Mouse (Mus musculus): ENCODE measurements around the gene Efcab2.

The Efcab2 gene

GRCm38 (mm10) chr1:178485868-178486220, 80.0 kb downstream of the Efcab2 start:
- DNase-seq = no peak

- no peak for DNase-seq
Observed at GRCm38 (mm10) chr1:178486828-178487227, 80.9 kb downstream of the Efcab2 start.

GRCm38 (mm10) chr1:178489127-178489526, 83.2 kb downstream of the Efcab2 start:
- DNase-seq = no peak

- no peak for DNase-seq
Observed at GRCm38 (mm10) chr1:178491733-178492132, 85.8 kb downstream of the Efcab2 start.

- DNase-seq = no peak
Observed at GRCm38 (mm10) chr1:178492493-178492892, 86.6 kb downstream of the Efcab2 start.

GRCm38 (mm10) chr1:178496186-178496585, 90.3 kb downstream of the Efcab2 start:
- no peak for DNase-seq

GRCm38 (mm10) chr1:178496841-178497240, 91.0 kb downstream of the Efcab2 start:
- peak; percentile 16 for DNase-seq

GRCm38 (mm10) chr1:178506938-178507337, 101.1 kb downstream of the Efcab2 start:
- no peak for DNase-seq

GRCm38 (mm10) chr1:178512323-178513031, 106.6 kb downstream of the Efcab2 start:
- no peak for DNase-seq

GRCm38 (mm10) chr1:178513954-178514353, 108.1 kb downstream of the Efcab2 start:
- DNase-seq = no peak

GRCm38 (mm10) chr1:178515839-178516238, 110.0 kb downstream of the Efcab2 start:
- no peak for DNase-seq

- no peak for DNase-seq
Observed at GRCm38 (mm10) chr1:178522389-178522788, 116.5 kb downstream of the Efcab2 start.

- no peak for DNase-seq
Observed at GRCm38 (mm10) chr1:178523152-178523551, 117.3 kb downstream of the Efcab2 start.

GRCm38 (mm10) chr1:178527185-178527546, 121.3 kb downstream of the Efcab2 start:
- DNase-seq = peak; percentile 74

- DNase-seq = peak; percentile 46
Observed at GRCm38 (mm10) chr1:178527547-178528361, 121.9 kb downstream of the Efcab2 start.

GRCm38 (mm10) chr1:178528431-178529351, 122.8 kb downstream of the Efcab2 start, which contains the start of gene Kif26b:
TSS of gene Kif26b (plus strand) at chr1:178529125.
- peak; percentile 54 for DNase-seq

- peak; percentile 14 for DNase-seq
Observed at GRCm38 (mm10) chr1:178529512-178530300, 123.8 kb downstream of the Efcab2 start.

GRCm38 (mm10) chr1:178530301-178531078, 124.6 kb downstream of the Efcab2 start:
- DNase-seq = peak; percentile 84
